Mouse (Mus musculus) C2C12 (cell line): ENCODE measurements around the gene Ms4a7. TPM values are rescaled to one million over a fixed set of nuclear protein-coding genes. Genes with fewer than 3 reads are reported as not detected.
"Not testable (repeated sequence)": the region's sequence is repeated elsewhere in the genome, so short reads cannot be mapped to it uniquely, and the experiment has no call there.

Source experiments
- H3K27me3 ChIP-seq: one replicate; pipeline ENCODE4 v1.6.1; 2011; ENCODE audit not compliant: control insufficient read depth, insufficient read depth, insufficient read length
- H3K36me3 ChIP-seq: one replicate; pipeline ENCODE4 v1.6.1; 2011; ENCODE audit not compliant: control insufficient read depth, insufficient read depth
- H3K4me3 ChIP-seq: one replicate; pipeline ENCODE4 v1.5.1; 2011; ENCODE audit warnings: mild to moderate bottlenecking, control low read depth; ENCODE audit not compliant: poor library complexity, insufficient read depth, severe bottlenecking
- H3K79me2 ChIP-seq: one replicate; pipeline ENCODE4 v1.6.1; 2011; ENCODE audit not compliant: control insufficient read depth, insufficient read depth
- H3K79me3 ChIP-seq: one replicate; pipeline ENCODE4 v1.6.1; 2011; ENCODE audit warnings: low read depth, control low read depth
- H3ac ChIP-seq: one replicate; pipeline ENCODE3; 2011; ENCODE audit warnings: low read depth; ENCODE audit not compliant: control insufficient read depth, insufficient read length
- CEBPB ChIP-seq: IDR thresholded peaks from one replicate; pipeline ENCODE4 v1.6.1; 2011; ENCODE audit warnings: low read depth, mild to moderate bottlenecking, control low read depth, moderate library complexity
- CTCF ChIP-seq: IDR thresholded peaks from one replicate; pipeline ENCODE4 v1.5.1; 2011; ENCODE audit not compliant: control insufficient read depth, insufficient read depth, insufficient read length
- FOSL1 ChIP-seq: IDR thresholded peaks from one replicate; pipeline ENCODE4 v1.8.0; 2011; ENCODE audit warnings: mild to moderate bottlenecking, low read length; ENCODE audit not compliant: poor library complexity, insufficient read depth, severe bottlenecking
- MAX ChIP-seq: IDR thresholded peaks from one replicate; pipeline ENCODE4 v1.6.1; 2011; ENCODE audit warnings: mild to moderate bottlenecking, control low read depth
- MYOD1 ChIP-seq: IDR thresholded peaks from one replicate; pipeline ENCODE4 v1.6.1; 2011; ENCODE audit warnings: low read depth; ENCODE audit not compliant: control insufficient read depth, insufficient read length
- MYOG ChIP-seq: IDR thresholded peaks from one replicate; pipeline ENCODE4 v1.6.1; 2011; ENCODE audit not compliant: control insufficient read depth, insufficient read length; ENCODE audit errors: extremely low read depth
- USF1 ChIP-seq: IDR thresholded peaks from one replicate; pipeline ENCODE4 v1.6.1; 2011; ENCODE audit warnings: low read depth, mild to moderate bottlenecking, control low read depth, moderate library complexity
- polyA plus RNA-seq: library from polyadenylated mRNA; unstranded; fragments of >200 nt; fragmentation: generic; extraction: Trizol; gene quantifications from one replicate; pipeline ENCODE4 v1.2.1, GENCODE M21; 2012; ENCODE audit warnings: missing spikeins

The Ms4a7 gene
- polyA plus RNA-seq, 1 experiment, result not detected

- Histone ChIP-seq H3ac (no peak overlapping the region), H3K27me3 (no peaks in the 10 kb centered on the region), H3K36me3 (no peaks in the 10 kb centered on the region), H3K4me3 (no peak overlapping the region), H3K79me2 (no peaks in the 10 kb centered on the region), H3K79me3 (no peaks in the 10 kb centered on the region)
- TF ChIP-seq CTCF (no peak), FOSL1 (no peak), USF1 (no peak), CEBPB (no peak), MAX (no peak), MYOD1 (no peak), MYOG (no peak)
Observed at GRCm38 (mm10) chr19:11321123-11321522, 14.8 kb downstream of the Ms4a7 start.

- TF ChIP-seq FOSL1 (no peak), MYOD1 (no peak), USF1 (no peak), MAX (no peak), MYOG (no peak), CTCF (no peak), CEBPB (no peak)
- Histone ChIP-seq H3K27me3 (no peaks in the 10 kb centered on the region), H3K4me3 (no peak overlapping the region), H3K79me3 (no peaks in the 10 kb centered on the region), H3K79me2 (no peaks in the 10 kb centered on the region), H3ac (no peak overlapping the region), H3K36me3 (no peaks in the 10 kb centered on the region)
Observed at GRCm38 (mm10) chr19:11316786-11317185, 19.2 kb downstream of the Ms4a7 start.

GRCm38 (mm10) chr19:11314354-11314753 is 21.6 kb downstream of the Ms4a7 start, which contains the start of gene Ms4a14:
Gene Ms4a14, minus strand, starts transcription at chr19:11314454.
- Histone ChIP-seq H3K27me3 (no peaks in the 10 kb centered on the region), H3K79me2 (no peaks in the 10 kb centered on the region), H3K4me3 (no peak within 1 kb of the TSS), H3K79me3 (no peaks in the 10 kb centered on the region), H3K36me3 (no peaks in the 10 kb centered on the region), H3ac (no peak within 1 kb of the TSS)
- TF ChIP-seq CEBPB (no peak), CTCF (no peak), MYOD1 (no peak), FOSL1 (no peak), MAX (no peak), MYOG (no peak), USF1 (no peak)

- Histone ChIP-seq H3ac (no peak overlapping the region), H3K79me2 (no peaks in the 10 kb centered on the region), H3K79me3 (no peaks in the 10 kb centered on the region), H3K36me3 (no peaks in the 10 kb centered on the region), H3K4me3 (no peak overlapping the region), H3K27me3 (no peaks in the 10 kb centered on the region)
- TF ChIP-seq CEBPB, result no peak
- no peak for TF ChIP-seq MAX
- TF ChIP-seq CTCF, result no peak
- no peak for TF ChIP-seq MYOD1
- TF ChIP-seq USF1, result no peak
- TF ChIP-seq FOSL1, result no peak
- TF ChIP-seq MYOG, result no peak
Observed at GRCm38 (mm10) chr19:11308888-11309287, 27.1 kb downstream of the Ms4a7 start.

- not testable (repeated sequence) for H3K27me3 ChIP-seq, H3K36me3 ChIP-seq, H3K79me2 ChIP-seq, H3ac ChIP-seq, H3K4me3 ChIP-seq, H3K79me3 ChIP-seq
Observed at GRCm38 (mm10) chr19:11299529-11299928, 36.4 kb downstream of the Ms4a7 start.

- H3K79me3 ChIP-seq, result no peaks in the 10 kb centered on the region
- no peaks in the 10 kb centered on the region for H3K36me3 ChIP-seq
- no peak overlapping the region for H3ac ChIP-seq
- TF ChIP-seq MAX, result no peak
- no peak for TF ChIP-seq MYOG
- no peak for TF ChIP-seq CEBPB
- TF ChIP-seq CTCF, result no peak
- TF ChIP-seq MYOD1, result no peak
- TF ChIP-seq USF1, result no peak
- no peak for TF ChIP-seq FOSL1
- no peaks in the 10 kb centered on the region for H3K27me3 ChIP-seq
- H3K4me3 ChIP-seq, result no peak overlapping the region
- H3K79me2 ChIP-seq, result no peaks in the 10 kb centered on the region
Observed at GRCm38 (mm10) chr19:11298939-11299338, 37.0 kb downstream of the Ms4a7 start.

- not testable (repeated sequence) for H3K79me3 ChIP-seq, H3K36me3 ChIP-seq, H3K4me3 ChIP-seq, H3K27me3 ChIP-seq, H3K79me2 ChIP-seq, H3ac ChIP-seq
Observed at GRCm38 (mm10) chr19:11293616-11294015, 42.3 kb downstream of the Ms4a7 start.
